Mouse (Mus musculus) forebrain, postnatal 0 days (tissue): ENCODE data around the gene Txndc15. TPM values are rescaled to one million over a fixed set of nuclear protein-coding genes. Genes with fewer than 3 reads are reported as not detected.

ENCODE experiments used
- ATAC-seq: fragments of 200-750 bp; cut with Nextera tagmentation; 2 replicates; pipeline ENCODE4 v1.8.0; 2017; ENCODE audit warnings: mild to moderate bottlenecking, moderate library complexity
- DNase-seq: peaks from one replicate; pipeline ENCODE4 v3.0.0-alpha.2; 2015
- H3K27ac ChIP-seq: fragments of 300-500 bp; sonication (generic); 2 replicates; pipeline ENCODE4 v1.5.1; 2014; ENCODE audit warnings: low read depth, mild to moderate bottlenecking, antibody characterized with exemption, low read length, moderate library complexity, mixed read lengths
- H3K27me3 ChIP-seq: fragments of 300-500 bp; sonication (generic); 2 replicates; pipeline ENCODE4 v1.6.1; 2014; ENCODE audit warnings: mild to moderate bottlenecking, low read length, mixed read lengths; ENCODE audit not compliant: insufficient read depth
- H3K36me3 ChIP-seq: fragments of 300-500 bp; sonication (generic); 2 replicates; pipeline ENCODE4 v1.6.1; 2014; ENCODE audit warnings: mild to moderate bottlenecking, moderate library complexity; ENCODE audit not compliant: insufficient read depth
- H3K4me1 ChIP-seq: fragments of 300-500 bp; sonication (generic); 2 replicates; pipeline ENCODE4 v1.6.1; 2014; ENCODE audit warnings: antibody characterized with exemption; ENCODE audit not compliant: insufficient read depth
- H3K4me2 ChIP-seq: fragments of 300-500 bp; sonication (generic); 2 replicates; pipeline ENCODE4 v1.6.1; 2014; ENCODE audit warnings: low read depth, mild to moderate bottlenecking, moderate library complexity
- H3K4me3 ChIP-seq: fragments of 300-500 bp; sonication (generic); 2 replicates; pipeline ENCODE4 v1.5.1; 2014; ENCODE audit warnings: low read depth, low read length, mixed read lengths
- H3K9ac ChIP-seq: fragments of 300-500 bp; sonication (generic); 2 replicates; pipeline ENCODE4 v1.6.1; 2014; ENCODE audit warnings: mild to moderate bottlenecking
- H3K9me3 ChIP-seq: fragments of 300-500 bp; sonication (generic); 2 replicates; pipeline ENCODE4 v1.6.1; 2016; ENCODE audit warnings: low read length
- CTCF ChIP-seq: sonication (generic); IDR thresholded peaks from 2 replicates; pipeline ENCODE4 v1.5.1; 2016; ENCODE audit warnings: antibody characterized with exemption, control low read depth, low read depth
- WGBS: fragments of 180-500 bp; shearing (Covaris S2); extraction: QIAGEN DNeasy Blood & Tissue Kit; methylation state at CpG from one replicate; pipeline ENCODE4 v1.1.7; 2014; 5-methylcytosine and 5-hydroxymethylcytosine counted together
- polyA plus RNA-seq: library from polyadenylated mRNA; unstranded; fragments of >200 nt; fragmentation: Nextera tagmentation; extraction: Ambion mirVana; gene quantifications from 2 replicates; pipeline ENCODE4 v1.2.1, GENCODE M21; 2015
- total RNA-seq: library from RNA; depleted of rRNA; stranded (reverse); fragments of >200 nt; gene quantifications from 2 replicates; pipeline ENCODE4 v1.2.3, GENCODE M21; 2014; rRNA removed

Txndc15 gene
- total RNA-seq: 116 and 121 TPM in 2 replicates
- 134 and 135 TPM in 2 replicates for polyA plus RNA-seq

DNA sequence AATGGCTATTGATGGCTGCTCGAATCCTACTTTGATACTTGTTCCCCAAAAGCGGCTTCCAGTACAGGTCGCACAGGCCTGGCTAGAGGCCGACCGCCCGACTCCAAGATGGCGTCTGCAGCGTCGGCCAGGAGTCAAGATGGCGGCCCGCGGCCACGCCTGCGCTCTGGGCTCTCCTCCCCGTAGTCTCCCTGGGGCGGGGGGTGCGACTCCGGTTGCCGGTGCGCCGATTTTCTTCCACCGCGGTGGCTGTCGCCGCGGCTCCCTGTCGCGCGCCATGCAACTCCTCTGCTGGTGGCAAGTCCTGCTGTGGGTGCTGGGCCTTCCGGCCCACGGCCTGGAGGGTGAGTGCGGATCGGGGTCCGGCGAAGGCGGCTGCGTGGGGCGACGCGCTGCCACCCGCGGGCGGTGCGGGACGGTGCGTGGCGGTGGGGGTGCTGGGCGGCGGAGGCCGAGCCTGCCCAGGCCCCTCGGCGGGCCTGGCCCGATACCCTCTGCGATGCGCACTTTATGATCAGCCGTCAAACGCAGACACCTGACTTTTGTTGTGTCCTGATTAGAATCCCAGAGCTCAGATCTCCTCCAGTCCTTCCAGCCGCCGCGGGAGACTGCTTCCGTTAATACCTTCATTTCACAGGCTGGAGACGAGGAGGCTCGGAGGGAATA, at the start of gene Txndc15:
Gene Txndc15, plus strand, starts transcription at position 150 of the 666 bp plus-strand sequence.
- Histone ChIP-seq H3K9me3 (no peaks in the 10 kb centered on the region), H3K27ac (peak within 1 kb of the TSS; percentile 98), H3K4me2 (peak within 1 kb of the TSS; percentile 56), H3K4me3 (peak within 1 kb of the TSS; percentile 78), H3K9ac (peak within 1 kb of the TSS; percentile 94), H3K27me3 (no peaks in the 10 kb centered on the region), H3K4me1 (peaks cover 6% of the 10 kb centered on the region), H3K36me3 (0 out of 2 replicates have a peak, but pooled peaks cover 14% of the 10 kb centered on the region)
- TF ChIP-seq CTCF: 0 out of 2 replicates have a peak, but pooled peaks have one; percentile 20
- DNase-seq (peak; percentile 94), ATAC-seq (peak; percentile 96)
- WGBS: under 1% methylated on average over 63 of the region's 63 CpGs

DNA sequence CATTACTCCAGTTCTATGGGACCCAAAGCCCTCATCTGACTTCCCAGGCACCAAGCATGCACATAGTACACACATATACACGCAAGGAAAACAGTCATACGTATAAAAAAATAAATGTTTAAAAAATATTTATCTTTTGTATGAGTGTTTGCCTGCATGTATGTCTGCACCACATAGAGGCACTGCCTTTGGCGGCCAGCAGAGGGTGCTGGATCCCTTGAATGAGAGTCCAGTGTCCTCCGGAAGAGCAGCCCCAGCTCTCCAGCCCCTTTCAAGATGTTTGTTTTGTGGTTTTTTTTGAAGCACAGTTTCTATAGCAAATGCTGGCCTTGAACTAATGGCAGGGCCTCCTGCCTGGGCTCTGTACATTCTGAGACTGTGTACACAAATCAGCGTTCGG, 45.9 kb upstream of the Txndc15 start:
- WGBS: 77% methylated on average over 6 of the region's 6 CpGs
- Histone ChIP-seq H3K27ac (no peak overlapping the region), H3K36me3 (peaks cover 90% of the 10 kb centered on the region), H3K9me3 (no peaks in the 10 kb centered on the region), H3K4me3 (no peak overlapping the region), H3K9ac (no peak overlapping the region), H3K4me1 (no peaks in the 10 kb centered on the region), H3K4me2 (no peak overlapping the region), H3K27me3 (no peaks in the 10 kb centered on the region)
- ATAC-seq: no peak
- TF ChIP-seq CTCF: peak; percentile 59
- peak; percentile 30 for DNase-seq

GRCm38 (mm10) chr13:55672711-55673110, 41.7 kb upstream of the Txndc15 start:
- H3K36me3 ChIP-seq: peaks cover 87% of the 10 kb centered on the region
- WGBS: 96% methylated on average over 6 of the region's 6 CpGs
- H3K9me3 ChIP-seq: no peaks in the 10 kb centered on the region
- no peaks in the 10 kb centered on the region for H3K27me3 ChIP-seq
- TF ChIP-seq CTCF: no peak
- no peak overlapping the region for H3K4me2 ChIP-seq
- ATAC-seq (no peak), DNase-seq (no peak)
- H3K4me1 ChIP-seq: no peaks in the 10 kb centered on the region
- H3K27ac ChIP-seq: no peak overlapping the region
- H3K4me3 ChIP-seq: no peak overlapping the region
- H3K9ac ChIP-seq: no peak overlapping the region

- Histone ChIP-seq H3K4me3 (no peak overlapping the region), H3K4me2 (no peak overlapping the region), H3K27me3 (no peaks in the 10 kb centered on the region), H3K9me3 (no peaks in the 10 kb centered on the region), H3K9ac (no peak overlapping the region), H3K36me3 (peaks cover 73% of the 10 kb centered on the region), H3K27ac (no peak overlapping the region), H3K4me1 (no peaks in the 10 kb centered on the region)
- 90% methylated on average over 8 of the region's 8 CpGs for WGBS
- no peak for ATAC-seq
- no peak for TF ChIP-seq CTCF
- DNase-seq: no peak
Measured at GRCm38 (mm10) chr13:55677364-55677763, 37.1 kb upstream of the Txndc15 start.

DNA sequence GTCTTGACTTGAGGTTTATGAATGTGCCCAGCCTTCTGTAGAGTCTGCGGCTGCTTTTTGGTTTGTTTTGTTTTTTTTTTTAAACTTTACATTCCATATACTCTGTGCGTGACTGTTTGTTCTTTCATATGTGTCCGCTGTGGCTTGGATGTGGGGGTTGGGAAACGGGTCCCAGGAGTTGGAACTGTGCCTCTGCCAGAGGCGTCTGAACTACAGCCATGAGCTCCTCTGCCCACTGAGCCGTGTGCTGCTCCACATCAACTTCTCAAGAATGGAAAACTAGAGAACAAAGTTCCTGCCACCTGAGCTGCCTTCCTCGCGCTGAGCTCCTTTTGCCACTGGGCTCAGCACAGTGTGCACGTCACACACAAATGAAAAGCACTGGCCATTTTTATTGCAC, 32.2 kb upstream of the Txndc15 start:
- Histone ChIP-seq H3K9me3 (no peaks in the 10 kb centered on the region), H3K27me3 (no peaks in the 10 kb centered on the region), H3K4me3 (no peak overlapping the region), H3K4me2 (no peak overlapping the region), H3K4me1 (no peaks in the 10 kb centered on the region), H3K36me3 (peaks cover 34% of the 10 kb centered on the region), H3K27ac (no peak overlapping the region), H3K9ac (no peak overlapping the region)
- DNase-seq (no peak), ATAC-seq (no peak)
- TF ChIP-seq CTCF: no peak
- 80% methylated on average over 9 of the region's 9 CpGs for whole genome bisulfite sequencing

DNA sequence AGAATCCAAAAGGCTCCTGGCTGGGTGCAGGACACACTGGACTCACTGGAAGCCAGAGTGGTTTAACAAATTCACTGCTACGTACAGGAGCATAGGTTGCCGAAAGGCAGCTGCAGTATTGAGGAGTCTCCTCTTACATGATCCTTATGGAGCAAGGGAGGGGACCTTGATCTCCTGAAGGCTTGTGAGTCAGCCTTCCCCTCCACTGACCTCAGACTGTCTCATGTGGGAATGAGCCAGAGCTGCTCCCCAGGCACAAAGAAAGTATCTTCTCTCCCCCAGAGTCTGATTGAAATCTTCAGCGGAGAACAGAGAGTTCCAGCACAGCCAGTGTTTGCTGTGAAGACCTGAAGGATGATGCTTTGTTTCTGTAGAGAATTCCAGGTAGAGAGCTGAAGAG, 30.9 kb upstream of the Txndc15 start:
- no peak overlapping the region for H3K9ac ChIP-seq
- ATAC-seq (no peak), DNase-seq (no peak)
- no peaks in the 10 kb centered on the region for H3K9me3 ChIP-seq
- H3K27ac ChIP-seq: no peak overlapping the region
- no peak overlapping the region for H3K4me3 ChIP-seq
- H3K27me3 ChIP-seq: no peaks in the 10 kb centered on the region
- no peak overlapping the region for H3K4me2 ChIP-seq
- no peak for TF ChIP-seq CTCF
- 94% methylated on average over 3 of the region's 3 CpGs for WGBS
- no peaks in the 10 kb centered on the region for H3K4me1 ChIP-seq
- peaks cover 20% of the 10 kb centered on the region for H3K36me3 ChIP-seq

GRCm38 (mm10) chr13:55686107-55686633, 28.3 kb upstream of the Txndc15 start:
- Histone ChIP-seq H3K27ac (no peak overlapping the region), H3K4me2 (no peak overlapping the region), H3K9ac (no peak overlapping the region), H3K4me1 (no peaks in the 10 kb centered on the region), H3K36me3 (no peaks in the 10 kb centered on the region), H3K4me3 (no peak overlapping the region), H3K27me3 (no peaks in the 10 kb centered on the region), H3K9me3 (no peaks in the 10 kb centered on the region)
- 79% methylated on average over 9 of the region's 9 CpGs for WGBS
- DNase-seq: no peak
- 0 out of 2 replicates have a peak, but pooled peaks have one; percentile 34 for ATAC-seq
- TF ChIP-seq CTCF: no peak
